Mouse (Mus musculus) right cerebral cortex, adult 2 months (tissue): ENCODE measurements at regions not wholly inside any gene's neighbourhood (a gene's known extent, or its start where the extent isn't known, plus 50 kb on each side); places are given as distances from the start of the nearest gene placed in this dataset.
A peak's percentile ranks its signal among the peaks of the same experiment; 100 is the strongest.

Experiments used
- DNase-seq, 2 experiments: peaks; one replicate each; pipeline ENCODE4 v3.0.0; 2021 to 2022; ENCODE audit warnings: low spot score in 2 of 2

- DNase-seq, result no peak
These were observed 284.0 kb downstream of the Basp1 start for GRCm38 (mm10) chr15:25129572-25129971.

GRCm38 (mm10) chr15:25120441-25120840 lies 293.1 kb downstream of the Basp1 start:
- DNase-seq, result peak; percentile 32 to 51

- no peak for DNase-seq
These were observed 295.6 kb downstream of the Basp1 start for GRCm38 (mm10) chr15:25117980-25118379.

DNA sequence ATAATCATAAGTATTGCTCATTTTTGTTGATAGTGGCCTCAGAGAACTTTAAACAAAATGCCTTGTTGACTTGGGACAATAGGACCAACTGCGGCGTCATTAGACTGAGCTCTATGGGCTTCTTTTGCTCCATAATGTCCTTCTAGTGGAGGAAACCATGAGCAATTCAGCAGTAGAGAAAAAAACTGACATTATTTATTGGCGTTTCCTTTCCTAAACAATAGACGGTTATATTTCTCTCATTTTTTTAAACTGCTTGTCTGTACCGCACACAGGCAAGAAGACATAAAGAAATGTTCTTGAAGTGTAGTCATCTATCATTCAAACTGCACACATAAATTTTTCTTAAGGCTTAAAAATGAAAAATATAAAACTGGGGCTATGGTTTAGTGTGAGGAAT lies 310.8 kb downstream of the Basp1 start:
- DNase-seq, result no peak

- no peak for DNase-seq
These were observed 319.8 kb downstream of the Basp1 start for GRCm38 (mm10) chr15:25093758-25094157.

DNA sequence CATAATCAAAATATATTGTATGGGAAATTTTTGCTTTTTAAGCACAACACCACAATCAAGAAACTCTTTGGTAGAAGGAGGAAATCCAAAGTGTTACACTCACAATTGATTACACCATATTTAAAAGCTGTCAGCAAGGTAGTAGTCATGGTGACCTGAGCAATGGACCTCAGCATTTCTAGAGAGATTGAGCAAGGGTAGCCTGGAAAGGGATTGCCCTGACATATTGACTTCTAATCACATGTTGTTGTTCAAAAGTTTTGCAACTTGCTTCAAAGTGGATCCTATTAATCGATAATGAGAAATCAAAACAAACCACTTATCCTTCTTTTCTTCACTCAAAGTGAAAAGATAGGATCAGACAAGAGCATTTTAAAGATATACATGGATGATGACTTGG lies 343.9 kb downstream of the Basp1 start:
- no peak for DNase-seq

GRCm38 (mm10) chr15:25059347-25059746 lies 354.2 kb downstream of the Basp1 start:
- DNase-seq, result no peak

DNA sequence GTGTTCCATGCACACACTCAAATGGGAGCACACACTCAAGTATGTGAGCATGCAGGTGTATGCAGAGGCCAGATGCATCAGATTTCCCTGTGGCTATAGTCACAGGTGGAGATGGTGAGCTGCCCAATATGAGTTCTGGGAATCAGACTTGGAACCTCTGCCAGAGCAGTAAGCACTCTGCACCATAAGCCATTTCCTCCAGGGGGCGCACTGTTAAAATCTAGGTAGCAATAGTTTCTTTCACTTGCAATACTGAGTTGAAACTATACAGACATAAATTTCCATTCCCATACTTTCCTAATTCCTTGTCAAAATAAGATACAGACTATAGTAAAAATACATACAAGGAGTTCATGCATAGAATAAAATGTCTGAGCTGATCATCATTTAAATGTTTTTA lies 365.7 kb downstream of the Basp1 start:
- DNase-seq, result peak; percentile 43 to 55

- no peak for DNase-seq
These were observed 366.9 kb downstream of the Basp1 start for GRCm38 (mm10) chr15:25046514-25047138.

- peak in 1 of 2 experiments; percentile 20 for DNase-seq
These were observed 377.3 kb downstream of the Basp1 start for GRCm38 (mm10) chr15:25036231-25036630.

DNA sequence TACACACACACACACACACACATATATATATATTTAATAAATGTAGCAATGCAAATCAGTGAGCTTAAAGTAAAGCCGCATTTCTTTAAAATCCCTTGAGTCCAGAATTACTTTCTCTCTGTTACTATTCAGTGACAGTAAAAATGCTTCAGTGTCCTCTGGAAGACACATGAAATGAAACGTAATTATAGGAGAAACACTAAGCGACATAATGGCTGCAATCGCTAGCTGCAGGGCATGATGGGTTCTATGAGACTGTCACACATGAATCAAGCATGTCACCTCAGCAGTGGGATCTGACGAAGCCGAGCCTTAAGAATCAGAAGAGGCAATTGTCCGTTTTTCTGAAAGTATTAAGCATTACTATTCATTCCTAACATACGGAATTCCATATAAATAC lies 385.7 kb downstream of the Basp1 start:
- DNase-seq, result no peak

GRCm38 (mm10) chr15:25026786-25027461 lies 386.6 kb downstream of the Basp1 start:
- peak; percentile 46 to 75 for DNase-seq

DNA sequence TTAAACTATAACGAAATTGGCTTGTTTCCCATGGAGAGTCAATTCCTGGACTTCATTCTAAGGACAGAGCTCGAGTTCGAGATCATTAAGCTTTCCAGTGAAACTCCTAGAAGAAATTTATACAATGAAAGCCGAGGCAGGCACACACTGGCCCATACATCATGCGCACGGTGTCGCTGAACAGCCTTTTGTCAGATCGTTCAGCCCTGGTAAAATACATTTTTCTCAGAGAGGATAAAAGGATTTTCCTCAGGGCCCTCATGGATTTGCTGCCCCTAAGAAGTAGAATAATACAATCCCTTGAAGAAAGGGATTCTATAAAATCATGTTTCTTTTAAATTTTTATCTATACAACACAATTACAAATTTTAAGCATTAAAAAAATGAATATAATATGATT lies 387.2 kb downstream of the Basp1 start:
- DNase-seq, result peak in 1 of 2 experiments; percentile 15

DNA sequence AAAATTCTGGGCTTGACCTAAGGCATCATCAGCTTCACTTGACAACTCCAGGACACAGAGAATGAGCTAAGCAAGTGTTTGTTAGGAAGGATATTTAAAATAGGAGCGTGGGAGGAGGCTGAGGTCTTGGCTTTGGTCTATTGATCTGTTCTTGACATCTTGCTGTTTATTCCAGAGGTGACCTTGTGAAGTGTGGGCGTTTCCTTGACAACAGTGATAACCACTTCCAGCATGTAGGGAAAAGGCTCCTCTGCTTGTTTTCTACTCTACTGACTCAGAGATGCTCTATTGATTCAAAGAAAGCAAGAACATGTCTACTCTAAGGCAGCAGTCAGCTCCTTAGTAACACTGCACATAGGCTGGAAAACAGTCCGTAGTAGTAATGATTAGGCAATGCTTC lies 392.6 kb downstream of the Basp1 start:
- peak in 1 of 2 experiments; percentile 17 for DNase-seq

GRCm38 (mm10) chr15:25019352-25019941 lies 394.1 kb downstream of the Basp1 start:
- peak in 1 of 2 experiments; percentile 53 for DNase-seq

DNA sequence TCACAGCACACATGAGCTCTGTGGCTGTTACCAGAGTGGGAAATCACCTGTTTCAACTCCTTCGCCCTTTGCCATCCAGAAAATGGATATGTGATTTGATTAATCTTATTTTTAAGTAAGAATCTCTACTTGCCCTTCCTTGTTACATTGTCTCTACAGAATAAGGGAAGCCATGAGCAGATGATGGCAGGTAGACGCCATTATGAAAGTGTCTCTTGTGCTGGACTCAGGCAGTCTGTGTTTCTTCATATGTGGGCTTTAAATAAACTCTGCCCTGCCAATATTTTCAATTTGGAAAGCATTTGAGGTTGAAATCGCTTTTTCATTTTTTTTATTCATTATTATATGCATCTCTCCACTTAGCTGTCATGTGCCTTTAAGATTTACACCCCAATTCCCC lies 394.6 kb downstream of the Basp1 start:
- no peak for DNase-seq

GRCm38 (mm10) chr15:25007720-25008119 lies 405.8 kb downstream of the Basp1 start:
- no peak for DNase-seq

GRCm38 (mm10) chr15:25000171-25000570 lies 413.4 kb downstream of the Basp1 start:
- DNase-seq, result no peak

- DNase-seq, result no peak
These were observed 420.3 kb downstream of the Basp1 start for GRCm38 (mm10) chr15:24993325-24993673.

GRCm38 (mm10) chr15:24992665-24993324 lies 420.8 kb downstream of the Basp1 start:
- peak in 1 of 2 experiments; percentile 36 for DNase-seq

- DNase-seq, result peak in 1 of 2 experiments; percentile 24
These were observed 423.3 kb downstream of the Basp1 start for GRCm38 (mm10) chr15:24990082-24990786.

GRCm38 (mm10) chr15:24980841-24981240 lies 432.7 kb downstream of the Basp1 start:
- no peak for DNase-seq
